Mouse (Mus musculus) layer of hippocampus, adult 8-10 months (tissue): Measurements from ENCODE around the gene Arhgap45. TPM values are rescaled to one million over a fixed set of nuclear protein-coding genes. Genes with fewer than 3 reads are reported as not detected.

Experiments
- DNase-seq, 2 experiments: peaks; one replicate each; pipeline ENCODE4 v3.0.0; 2022; ENCODE audit warnings: low spot score in 2 of 2
- total RNA-seq, 4 experiments: library from RNA; stranded (reverse); gene quantifications; 2 replicates each; pipeline ENCODE4 v1.2.4; 2022

Arhgap45 gene
- total RNA-seq, 4 experiments from 2014 or later = 2.8 to 14.1 (median 8.2) TPM

- no peak for DNase-seq
Observed at GRCm38 (mm10) chr10:80014484-80015290, 1.8 kb upstream of the Arhgap45 start.

GRCm38 (mm10) chr10:80015583-80015982 is 870 bp upstream of the Arhgap45 start:
- DNase-seq = no peak

GRCm38 (mm10) chr10:80016931-80017330 is 478 bp downstream of the Arhgap45 start:
- no peak for DNase-seq

- DNase-seq = no peak
Observed at GRCm38 (mm10) chr10:80017361-80017760, 908 bp downstream of the Arhgap45 start.

- no peak for DNase-seq
Observed at GRCm38 (mm10) chr10:80017771-80018170, 1.3 kb downstream of the Arhgap45 start.

GRCm38 (mm10) chr10:80018739-80019297 is 2.4 kb downstream of the Arhgap45 start:
- no peak for DNase-seq

- no peak for DNase-seq
Observed at GRCm38 (mm10) chr10:80019471-80020131, 3.1 kb downstream of the Arhgap45 start.

GRCm38 (mm10) chr10:80020191-80020590 is 3.7 kb downstream of the Arhgap45 start:
- DNase-seq = no peak

- no peak for DNase-seq
Observed at GRCm38 (mm10) chr10:80020603-80021319, 4.3 kb downstream of the Arhgap45 start.

- no peak for DNase-seq
Observed at GRCm38 (mm10) chr10:80021320-80021641, 4.8 kb downstream of the Arhgap45 start.

GRCm38 (mm10) chr10:80022164-80022563 is 5.7 kb downstream of the Arhgap45 start:
- no peak for DNase-seq

- no peak for DNase-seq
Observed at GRCm38 (mm10) chr10:80022806-80023205, 6.4 kb downstream of the Arhgap45 start.

GRCm38 (mm10) chr10:80023758-80024157 is 7.3 kb downstream of the Arhgap45 start:
- no peak for DNase-seq

GRCm38 (mm10) chr10:80024229-80025043 is 8.0 kb downstream of the Arhgap45 start:
- DNase-seq = no peak

GRCm38 (mm10) chr10:80025044-80025347 is 8.5 kb downstream of the Arhgap45 start:
- no peak for DNase-seq

GRCm38 (mm10) chr10:80025463-80025862 is 9.0 kb downstream of the Arhgap45 start:
- DNase-seq = no peak

GRCm38 (mm10) chr10:80025889-80026288 is 9.4 kb downstream of the Arhgap45 start:
- DNase-seq = no peak

GRCm38 (mm10) chr10:80027681-80028520 is 11.4 kb downstream of the Arhgap45 start:
- no peak for DNase-seq

- no peak for DNase-seq
Observed at GRCm38 (mm10) chr10:80028521-80028846, 12.0 kb downstream of the Arhgap45 start.

GRCm38 (mm10) chr10:80030191-80030590 is 13.7 kb downstream of the Arhgap45 start:
- no peak for DNase-seq
